Mouse (Mus musculus): ENCODE measurements around the gene 1700016C15Rik. TPM values are rescaled to one million over a fixed set of nuclear protein-coding genes. Genes with fewer than 3 reads are reported as not detected.

Gene 1700016C15Rik
- polyA plus RNA-seq (2015; fragmentation: Nextera tagmentation; extraction: Ambion mirVana): not detected in 2 replicates

DNA sequence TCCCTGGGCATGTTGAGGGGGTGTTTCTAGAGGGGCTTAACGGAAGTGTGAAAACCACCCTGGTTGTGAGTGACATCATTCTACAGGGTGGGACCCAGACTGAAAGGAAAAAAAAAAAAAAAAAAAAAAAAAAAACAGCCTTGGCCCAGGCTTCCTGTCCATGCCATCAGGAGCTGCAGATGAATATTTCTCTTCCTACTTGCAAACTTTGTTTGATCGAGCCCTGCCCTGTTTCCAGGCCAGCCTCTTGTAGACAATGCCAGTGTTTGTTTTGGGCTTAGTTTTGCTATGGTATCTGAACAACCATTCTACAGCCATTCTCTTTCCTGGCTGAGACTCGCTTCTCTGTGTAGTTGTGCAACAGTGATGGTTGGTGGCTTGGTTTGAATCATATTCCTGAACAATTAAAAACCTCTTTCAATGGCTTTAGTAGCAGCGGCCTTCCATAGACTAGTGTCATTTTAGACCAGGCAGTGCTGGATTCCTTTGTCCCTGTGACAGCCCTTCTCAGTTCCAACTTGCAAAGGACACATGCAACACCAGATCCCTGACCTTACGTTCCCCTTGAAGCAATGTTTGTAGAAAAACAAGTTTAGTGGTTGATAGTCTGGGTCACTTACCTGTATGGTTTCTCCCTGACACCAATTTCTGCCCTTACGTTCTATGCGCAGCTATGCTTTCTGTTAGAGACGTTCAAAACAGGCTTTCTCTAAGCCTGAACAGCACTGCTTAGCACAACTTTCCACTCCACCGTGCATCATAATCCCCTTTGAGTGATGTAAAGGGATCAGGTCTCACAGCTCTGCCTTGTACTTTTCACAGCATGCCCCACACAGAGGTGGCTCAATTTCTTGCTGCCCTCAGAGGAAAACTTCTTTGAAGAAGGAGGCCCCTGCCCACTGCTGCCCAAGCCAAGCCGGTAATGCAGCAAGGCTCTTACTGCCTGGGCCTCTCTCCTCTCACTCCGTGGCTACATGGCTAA, at the start of gene 1700016C15Rik:
TSS of gene 1700016C15Rik (plus strand) at position 772 of the 982 bp plus-strand sequence.
- no peak for DNase-seq
- Histone ChIP-seq H3K4me1 (ENCODE audit: insufficient read depth) (no peaks in the 10 kb centered on the region; the same call in 1 of the 2 replicates), H3K27ac (ENCODE audit: low read depth) (no peak within 1 kb of the TSS), H3K9ac (replicated peaks) (no peak within 1 kb of the TSS), H3K4me2 (ENCODE audit: low read depth, low read length) (no peak within 1 kb of the TSS), H3K27me3 (ENCODE audit: insufficient read depth, low read length) (no peaks in the 10 kb centered on the region), H3K4me3 (ENCODE audit: low read depth, low read length) (no peak within 1 kb of the TSS), H3K9me3 (ENCODE audit: low read length) (peaks cover 6% of the 10 kb centered on the region; the same call in 1 of the 2 replicates), H3K36me3 (replicated peaks; ENCODE audit: insufficient read depth, low read length) (no peaks in the 10 kb centered on the region)
- WGBS (ENCODE audit: insufficient replicate concordance): 69% methylated on average over 11 of the region's 11 CpGs
- ATAC-seq: no peak
- TF ChIP-seq EP300 (IDR thresholded peaks at IDR 0.05; ENCODE audit: low read depth): no peak
- no peak for TF ChIP-seq CTCF (IDR thresholded peaks at IDR 0.05; ENCODE audit: low read depth)

DNA sequence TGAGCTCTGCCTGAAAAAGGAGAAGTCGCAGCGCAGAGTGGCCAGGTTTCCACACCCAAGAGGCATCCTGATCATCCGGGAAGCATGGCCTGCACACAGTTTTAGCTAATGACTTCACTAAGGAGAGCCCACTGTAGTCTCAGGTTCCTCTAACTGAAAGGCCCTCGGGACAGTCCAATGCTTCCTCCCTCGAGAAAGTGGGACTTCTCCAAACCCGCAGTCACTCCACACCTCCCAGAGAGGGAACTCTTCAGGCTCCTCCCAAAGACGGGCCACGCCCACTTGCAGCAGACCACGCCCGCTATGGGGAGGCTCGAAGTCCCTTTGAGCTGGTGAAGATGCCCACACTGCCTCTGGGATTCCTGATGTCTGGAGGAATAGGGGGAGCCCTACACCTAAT, 48.4 kb upstream of the 1700016C15Rik start:
- TF ChIP-seq CTCF (IDR thresholded peaks at IDR 0.05; ENCODE audit: low read depth): no peak
- TF ChIP-seq EP300 (IDR thresholded peaks at IDR 0.05; ENCODE audit: low read depth): no peak
- DNase-seq (peak; percentile 53), ATAC-seq (peak; percentile 45)
- Histone ChIP-seq H3K27ac (ENCODE audit: low read depth) (no peak overlapping the region), H3K9me3 (ENCODE audit: low read length) (no peaks in the 10 kb centered on the region), H3K4me2 (ENCODE audit: low read depth, low read length) (no peak overlapping the region), H3K27me3 (ENCODE audit: insufficient read depth, low read length) (no peaks in the 10 kb centered on the region), H3K4me3 (ENCODE audit: low read depth, low read length) (no peak overlapping the region), H3K4me1 (ENCODE audit: insufficient read depth) (no peaks in the 10 kb centered on the region), H3K9ac (replicated peaks) (no peak overlapping the region), H3K36me3 (replicated peaks; ENCODE audit: insufficient read depth, low read length) (no peaks in the 10 kb centered on the region)
- WGBS (ENCODE audit: insufficient replicate concordance): 37% methylated on average over 11 of the region's 11 CpGs

- TF ChIP-seq CTCF (IDR thresholded peaks at IDR 0.05; ENCODE audit: low read depth) (no peak), EP300 (IDR thresholded peaks at IDR 0.05; ENCODE audit: low read depth) (no peak)
- Histone ChIP-seq H3K27me3 (ENCODE audit: insufficient read depth, low read length) (no peaks in the 10 kb centered on the region), H3K4me2 (ENCODE audit: low read depth, low read length) (no peak overlapping the region), H3K4me3 (ENCODE audit: low read depth, low read length) (no peak overlapping the region), H3K27ac (ENCODE audit: low read depth) (no peak overlapping the region), H3K9me3 (ENCODE audit: low read length) (no peaks in the 10 kb centered on the region), H3K9ac (replicated peaks) (no peak overlapping the region), H3K36me3 (replicated peaks; ENCODE audit: insufficient read depth, low read length) (no peaks in the 10 kb centered on the region), H3K4me1 (ENCODE audit: insufficient read depth) (no peaks in the 10 kb centered on the region)
- 72% methylated on average over 18 of the region's 18 CpGs for WGBS (ENCODE audit: insufficient replicate concordance)
- no peak for ATAC-seq
- no peak for DNase-seq
These were observed 45.4 kb upstream of the 1700016C15Rik start for GRCm38 (mm10) chr1:177683931-177684836.

- Histone ChIP-seq H3K9ac (replicated peaks) (no peak overlapping the region), H3K9me3 (ENCODE audit: low read length) (no peaks in the 10 kb centered on the region), H3K27me3 (ENCODE audit: insufficient read depth, low read length) (no peaks in the 10 kb centered on the region), H3K36me3 (replicated peaks; ENCODE audit: insufficient read depth, low read length) (no peaks in the 10 kb centered on the region), H3K4me2 (ENCODE audit: low read depth, low read length) (no peak overlapping the region), H3K4me3 (ENCODE audit: low read depth, low read length) (no peak overlapping the region), H3K4me1 (ENCODE audit: insufficient read depth) (no peaks in the 10 kb centered on the region), H3K27ac (ENCODE audit: low read depth) (no peak overlapping the region)
- no peak for DNase-seq
- TF ChIP-seq EP300 (IDR thresholded peaks at IDR 0.05; ENCODE audit: low read depth) (no peak), CTCF (IDR thresholded peaks at IDR 0.05; ENCODE audit: low read depth) (peak; percentile 65)
- 4% methylated on average over 3 of the region's 3 CpGs for WGBS (ENCODE audit: insufficient replicate concordance)
- peak; percentile 43; the same call in 1 of the 2 replicates for ATAC-seq
These were observed 44.7 kb upstream of the 1700016C15Rik start for GRCm38 (mm10) chr1:177684901-177685300.

DNA sequence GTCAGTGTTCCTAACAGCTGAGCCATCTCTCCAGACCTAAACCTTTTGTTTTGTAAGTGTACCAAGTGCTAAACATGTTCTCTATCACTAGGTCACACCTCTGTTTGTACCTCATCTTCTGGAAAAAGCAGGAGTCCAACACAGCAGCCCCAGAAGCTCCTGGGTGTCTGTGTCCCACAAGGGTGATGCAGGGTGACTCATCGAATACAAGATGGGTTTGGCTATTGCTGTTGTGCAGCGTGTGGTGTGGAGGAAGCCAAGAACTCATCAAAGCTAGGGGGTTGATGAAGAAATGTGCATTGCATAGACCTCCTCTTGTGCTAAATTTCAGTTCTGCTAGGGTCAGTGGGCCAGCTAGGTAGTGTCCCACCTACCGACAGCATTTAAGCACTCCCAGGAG, 43.5 kb upstream of the 1700016C15Rik start:
- no peak for ATAC-seq
- WGBS (ENCODE audit: insufficient replicate concordance): 51% methylated on average over 3 of the region's 3 CpGs
- TF ChIP-seq EP300 (IDR thresholded peaks at IDR 0.05; ENCODE audit: low read depth) (no peak), CTCF (IDR thresholded peaks at IDR 0.05; ENCODE audit: low read depth) (no peak)

GRCm38 (mm10) chr1:177686982-177687381, 42.6 kb upstream of the 1700016C15Rik start:
- Histone ChIP-seq H3K4me3 (ENCODE audit: low read depth, low read length) (no peak overlapping the region), H3K27me3 (ENCODE audit: insufficient read depth, low read length) (no peaks in the 10 kb centered on the region), H3K36me3 (replicated peaks; ENCODE audit: insufficient read depth, low read length) (no peaks in the 10 kb centered on the region), H3K9ac (replicated peaks) (no peak overlapping the region), H3K9me3 (ENCODE audit: low read length) (no peaks in the 10 kb centered on the region), H3K4me2 (ENCODE audit: low read depth, low read length) (no peak overlapping the region), H3K27ac (ENCODE audit: low read depth) (no peak overlapping the region), H3K4me1 (ENCODE audit: insufficient read depth) (no peaks in the 10 kb centered on the region)
- WGBS (ENCODE audit: insufficient replicate concordance): 91% methylated on average over 5 of the region's 5 CpGs
- ATAC-seq: no peak
- no peak for DNase-seq
- TF ChIP-seq CTCF (IDR thresholded peaks at IDR 0.05; ENCODE audit: low read depth): no peak
- TF ChIP-seq EP300 (IDR thresholded peaks at IDR 0.05; ENCODE audit: low read depth): no peak

More for the DNA sequence above, 43.5 kb upstream of the 1700016C15Rik start:
- no peak overlapping the region for H3K9ac ChIP-seq (replicated peaks)
- no peak overlapping the region for H3K4me2 ChIP-seq (ENCODE audit: low read depth, low read length)
- no peak for DNase-seq
- H3K4me1 ChIP-seq (ENCODE audit: insufficient read depth): no peaks in the 10 kb centered on the region
- no peak overlapping the region for H3K4me3 ChIP-seq (ENCODE audit: low read depth, low read length)
- no peak overlapping the region for H3K27ac ChIP-seq (ENCODE audit: low read depth)
- H3K27me3 ChIP-seq (ENCODE audit: insufficient read depth, low read length): no peaks in the 10 kb centered on the region
- no peaks in the 10 kb centered on the region for H3K9me3 ChIP-seq (ENCODE audit: low read length)
- H3K36me3 ChIP-seq (replicated peaks; ENCODE audit: insufficient read depth, low read length): no peaks in the 10 kb centered on the region
